Mouse (Mus musculus) spleen, adult 12 weeks (tissue): ENCODE measurements around the gene D430019H16Rik.

Source experiments
- DNase-seq: peaks from one replicate; pipeline ENCODE4 v3.0.0; 2022; ENCODE audit warnings: low spot score

The D430019H16Rik gene

DNA sequence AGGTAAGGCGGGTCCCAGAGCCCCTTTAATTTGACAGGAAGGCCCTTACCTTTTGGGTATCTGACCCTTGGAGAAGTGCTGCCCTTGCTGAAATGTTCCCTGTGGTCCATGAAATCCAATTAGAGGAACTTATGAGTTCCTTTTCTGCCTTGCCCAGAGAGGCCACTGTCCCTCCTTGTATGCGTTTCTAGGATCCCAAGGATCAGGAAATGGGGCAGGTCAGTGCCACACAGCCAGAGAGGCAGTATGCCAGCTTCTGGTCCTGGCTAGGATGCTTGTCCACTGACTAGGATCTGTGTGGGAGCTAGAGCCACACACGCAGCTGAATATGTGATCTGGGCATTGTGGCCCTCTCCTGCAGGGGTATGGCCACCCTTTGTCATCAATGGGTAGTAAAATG lies 36.6 kb downstream of the D430019H16Rik start:
- DNase-seq = no peak

DNA sequence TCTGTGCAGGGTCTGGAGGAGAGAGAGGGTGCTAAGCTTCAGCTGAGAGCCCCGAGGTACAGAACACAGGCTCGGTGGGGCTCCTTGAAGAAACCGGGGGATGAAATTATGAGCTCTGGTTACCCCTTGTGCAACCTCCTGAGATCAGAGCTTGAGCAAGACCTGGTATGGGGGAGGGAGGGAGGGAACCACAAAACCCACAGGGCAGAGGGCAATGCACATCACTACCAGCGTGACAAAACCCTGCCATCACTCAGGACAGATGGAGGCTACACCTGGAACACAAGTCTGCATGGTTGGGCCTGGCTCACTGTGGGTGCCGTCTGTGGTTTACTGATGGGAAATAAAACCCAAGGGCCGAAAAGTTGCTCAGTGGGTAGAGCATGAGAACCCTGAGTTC lies 37.1 kb downstream of the D430019H16Rik start:
- no peak for DNase-seq

GRCm38 (mm10) chr12:105494796-105495195 lies 41.1 kb downstream of the D430019H16Rik start:
- no peak for DNase-seq

DNA sequence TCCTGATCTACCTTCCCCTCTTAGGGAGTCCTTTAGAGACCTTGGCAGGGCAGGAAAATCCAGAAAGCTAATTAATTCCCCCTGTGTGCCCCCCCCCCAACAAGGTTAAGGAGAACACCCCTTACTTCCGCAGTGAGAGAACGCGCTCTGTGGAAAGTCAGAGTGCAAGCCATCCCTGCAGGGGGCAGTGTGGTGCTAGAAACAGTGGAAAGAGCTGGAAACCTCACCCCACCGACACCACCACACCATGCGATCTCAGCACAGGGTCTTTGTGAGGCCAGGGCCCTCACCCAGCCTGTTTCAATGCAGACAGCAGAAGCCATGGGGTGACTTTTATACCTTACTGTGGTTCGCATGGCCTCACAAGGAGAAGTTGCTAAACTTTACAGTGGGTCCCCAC lies 44.2 kb downstream of the D430019H16Rik start:
- DNase-seq = peak; percentile 17

- DNase-seq = no peak
These were observed 44.8 kb downstream of the D430019H16Rik start for GRCm38 (mm10) chr12:105498423-105498822.

GRCm38 (mm10) chr12:105498842-105499241 lies 45.2 kb downstream of the D430019H16Rik start:
- no peak for DNase-seq

GRCm38 (mm10) chr12:105500940-105501339 lies 47.3 kb downstream of the D430019H16Rik start:
- DNase-seq = no peak

DNA sequence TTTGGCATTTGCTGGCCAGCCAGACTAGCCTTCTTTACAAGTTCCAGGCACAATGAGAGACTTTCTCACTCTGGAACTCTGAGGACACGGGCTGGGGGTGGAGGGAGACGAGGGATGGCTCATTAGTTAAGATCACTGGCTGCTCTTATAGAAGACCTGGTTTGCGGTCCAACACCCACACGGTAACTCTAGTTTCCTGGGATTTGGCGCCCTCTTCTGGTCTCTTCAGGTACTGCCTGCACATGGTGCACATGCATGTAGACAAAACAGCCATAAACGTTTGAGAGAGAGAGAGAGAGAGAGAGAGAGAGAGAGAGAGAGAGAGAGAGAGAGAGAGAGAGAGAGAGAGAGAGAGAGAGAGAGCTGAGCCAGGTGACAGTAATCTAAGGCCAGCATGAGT lies 51.1 kb downstream of the D430019H16Rik start:
- no peak for DNase-seq

- no peak for DNase-seq
These were observed 57.5 kb downstream of the D430019H16Rik start for GRCm38 (mm10) chr12:105511109-105511508.

DNA sequence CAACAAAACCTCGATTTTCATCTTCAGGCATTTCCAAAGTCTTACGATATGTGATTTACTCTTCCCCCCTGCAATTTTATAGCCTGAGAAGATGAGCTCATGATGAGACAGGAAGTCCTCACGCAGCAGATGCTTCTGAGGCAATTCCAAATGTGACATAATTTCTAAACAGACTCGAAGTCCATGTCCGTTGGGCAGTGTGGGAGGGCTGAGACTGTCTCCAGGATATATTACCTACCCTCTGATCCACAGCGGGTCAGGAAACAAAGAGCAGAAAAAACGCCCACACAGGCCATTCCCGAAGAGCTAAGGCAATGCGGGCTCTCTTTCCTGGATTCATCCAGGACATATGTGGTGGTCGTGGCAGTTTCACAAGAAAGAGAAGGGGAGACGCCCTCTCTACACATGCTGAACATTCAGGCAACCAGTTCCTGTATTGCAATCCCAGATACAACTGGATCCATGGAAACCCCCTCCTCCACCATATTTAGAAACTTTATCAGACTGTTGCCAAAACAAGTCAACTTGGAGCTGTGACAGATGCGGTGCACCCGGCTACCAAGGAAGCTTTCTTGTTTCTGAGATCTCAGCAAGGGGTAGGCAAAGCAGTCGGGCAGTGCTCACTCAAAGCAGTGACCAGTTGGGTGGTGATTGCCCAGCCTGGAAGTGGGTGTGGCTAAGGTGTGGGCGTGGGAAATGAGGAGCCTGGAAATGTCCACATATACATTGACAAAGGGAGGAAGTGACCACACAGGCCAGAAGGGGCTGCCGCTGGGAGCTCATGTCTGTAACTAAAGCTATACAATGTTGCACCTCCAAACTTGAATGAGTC lies 58.2 kb downstream of the D430019H16Rik start:
- DNase-seq = no peak

- DNase-seq = no peak
These were observed 60.5 kb downstream of the D430019H16Rik start for GRCm38 (mm10) chr12:105514111-105514510.

DNA sequence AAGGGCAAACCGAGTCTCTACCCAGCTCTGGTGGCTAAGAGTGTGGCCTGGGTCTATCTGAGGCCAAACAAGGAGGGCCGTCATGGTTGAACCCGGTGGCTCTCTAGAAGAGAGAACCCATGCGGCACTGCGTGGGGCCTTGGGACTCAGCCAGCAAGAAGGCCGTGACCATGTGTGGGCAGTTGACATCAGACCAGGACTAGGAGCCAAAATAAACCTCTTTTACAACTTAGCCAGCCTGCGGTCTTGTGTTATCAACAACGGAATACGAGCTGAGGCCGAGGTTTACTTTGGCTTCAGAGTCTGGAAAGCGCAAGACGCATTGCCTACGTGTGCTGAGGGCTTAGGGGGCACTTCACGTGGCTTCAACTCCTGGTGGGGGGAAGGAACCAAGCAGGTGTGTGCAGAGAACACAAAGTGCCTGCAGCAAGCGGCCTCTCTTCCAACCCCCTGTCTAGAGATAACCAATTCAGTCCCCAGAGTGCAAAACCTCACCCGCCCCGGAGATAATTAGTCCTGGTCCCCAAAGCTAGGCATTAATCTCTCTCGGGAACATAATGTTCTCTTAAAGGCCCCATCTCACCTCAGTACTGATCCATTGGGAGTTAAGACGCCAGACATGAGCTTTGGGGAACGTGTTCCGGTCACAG lies 63.5 kb downstream of the D430019H16Rik start:
- DNase-seq = no peak

DNA sequence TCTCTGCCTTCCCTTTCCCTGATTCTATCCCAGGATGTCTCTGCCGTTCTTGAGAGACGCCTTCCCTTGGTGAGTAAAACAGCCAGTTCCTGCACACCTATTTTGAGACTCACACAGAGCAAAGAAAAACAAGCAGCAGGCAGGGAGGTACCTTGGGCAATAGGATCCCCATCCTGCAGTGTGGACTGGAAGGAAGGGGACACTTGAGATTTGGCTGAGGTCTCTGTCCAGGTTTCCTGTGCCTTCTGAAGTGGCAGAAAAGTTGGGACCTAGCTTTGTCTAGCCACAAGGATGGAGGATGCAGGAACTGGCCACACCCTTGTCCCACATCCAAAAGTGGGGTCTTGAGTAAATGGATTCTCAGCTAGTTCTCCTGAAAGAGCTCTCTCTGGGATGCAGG lies 66.2 kb downstream of the D430019H16Rik start:
- no peak for DNase-seq

- no peak for DNase-seq
These were observed 67.6 kb downstream of the D430019H16Rik start for GRCm38 (mm10) chr12:105521170-105521762.

DNA sequence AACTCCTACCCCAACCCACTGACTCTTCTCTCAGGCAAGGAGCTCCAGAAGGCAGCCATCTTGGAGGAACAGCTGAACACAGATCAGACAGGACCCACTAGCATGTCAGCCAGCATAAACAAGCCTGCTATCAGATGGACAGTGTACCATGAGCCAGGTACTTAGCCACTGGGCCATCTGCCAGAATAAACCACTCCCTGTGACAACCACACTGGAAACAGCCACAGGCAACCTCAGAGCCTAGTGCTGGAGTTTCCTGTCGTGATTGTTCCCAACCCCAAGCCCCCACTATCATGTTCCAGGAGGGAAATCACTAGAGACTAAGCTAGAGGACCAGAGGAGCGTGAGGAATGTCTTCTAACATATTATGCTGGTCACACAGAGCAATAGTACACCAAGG lies 70.1 kb downstream of the D430019H16Rik start:
- no peak for DNase-seq

DNA sequence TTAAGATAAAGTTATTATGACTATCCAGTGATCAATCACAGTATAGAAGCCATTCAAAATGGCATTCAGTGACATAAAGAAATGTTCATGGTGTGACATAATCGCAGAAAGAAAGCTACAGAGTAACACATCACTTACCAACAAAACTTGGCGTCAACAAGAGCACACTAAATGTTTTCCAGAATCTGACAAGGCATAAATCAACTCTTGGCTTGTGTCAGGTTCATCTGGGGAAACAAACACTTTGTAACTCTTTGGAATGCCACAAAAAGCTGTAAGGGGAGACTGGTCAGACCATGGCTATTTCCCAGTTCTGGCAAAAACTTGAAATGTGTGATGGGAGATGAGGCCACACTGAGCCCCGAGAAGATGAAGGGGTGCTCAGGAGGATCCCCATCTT lies 72.5 kb downstream of the D430019H16Rik start:
- DNase-seq = no peak

- no peak for DNase-seq
These were observed 73.2 kb downstream of the D430019H16Rik start for GRCm38 (mm10) chr12:105526829-105527228.

DNA sequence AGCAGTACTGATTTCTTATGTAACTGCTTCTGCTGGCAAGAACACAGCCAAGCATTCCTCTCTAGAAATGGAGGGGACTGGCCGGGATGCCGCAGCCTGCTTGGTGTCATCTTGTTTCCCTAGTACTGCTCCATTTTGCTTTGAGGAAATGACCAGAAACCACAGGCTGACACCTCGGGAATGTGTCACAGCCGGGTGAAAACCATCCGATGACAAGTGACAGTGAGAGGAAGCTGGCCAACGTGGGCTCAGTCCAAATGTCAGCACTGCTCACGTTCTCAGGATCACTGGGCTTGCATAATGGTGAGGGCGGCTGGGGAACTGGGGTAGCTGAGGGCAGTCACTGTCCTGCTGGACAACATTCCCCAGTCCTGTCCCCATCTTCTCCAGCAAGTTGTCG lies 75.9 kb downstream of the D430019H16Rik start:
- no peak for DNase-seq

DNA sequence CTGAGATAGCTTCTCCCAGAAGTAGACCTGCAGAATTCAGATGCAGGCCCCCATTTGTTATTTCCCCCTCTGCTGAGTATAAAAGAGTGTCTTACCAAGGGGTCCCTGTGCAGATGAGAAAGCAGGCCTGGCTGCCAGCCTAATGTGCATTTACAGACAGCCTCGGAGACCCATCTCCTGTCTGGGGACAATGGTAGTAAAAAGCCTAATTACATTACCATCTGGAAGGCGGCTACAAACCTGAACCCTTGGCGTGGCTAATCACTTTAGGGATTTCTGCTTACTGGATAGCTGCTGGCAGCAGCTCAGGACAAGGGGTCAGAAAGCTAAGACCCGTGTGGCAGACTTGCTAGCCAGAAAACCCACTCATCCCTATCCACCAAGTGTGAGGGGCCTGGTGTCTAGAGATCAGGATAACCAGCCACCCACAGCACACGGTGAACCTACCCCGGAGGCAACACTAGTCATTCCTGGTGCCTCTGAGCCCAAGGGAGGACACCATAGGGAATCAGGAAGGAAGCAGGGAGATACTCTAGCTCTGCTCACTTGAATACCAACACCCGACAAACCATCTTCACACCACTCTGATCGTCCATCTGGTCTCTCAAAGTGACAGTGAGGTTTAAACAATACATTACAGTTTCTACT lies 78.2 kb downstream of the D430019H16Rik start:
- no peak for DNase-seq

DNA sequence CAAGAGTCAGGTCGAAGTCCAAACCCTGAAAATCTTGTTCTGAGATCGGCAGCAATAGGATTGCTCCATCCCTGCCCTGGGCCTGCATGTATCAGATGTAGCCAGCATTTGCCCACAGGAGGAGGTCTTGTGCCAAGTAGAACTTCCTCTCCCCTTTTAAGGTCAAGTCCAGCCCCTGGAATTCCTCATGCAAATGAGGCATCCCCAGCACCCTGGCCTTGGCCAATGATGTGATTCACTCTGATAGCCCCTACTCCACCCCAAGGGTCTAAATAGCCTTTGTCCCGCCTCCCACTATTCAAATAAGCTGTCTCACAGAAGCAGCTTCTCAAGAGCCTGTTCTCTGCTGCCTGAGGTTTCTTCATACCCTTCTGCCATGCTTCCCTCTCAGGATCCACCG lies 81.2 kb downstream of the D430019H16Rik start:
- DNase-seq = no peak

DNA sequence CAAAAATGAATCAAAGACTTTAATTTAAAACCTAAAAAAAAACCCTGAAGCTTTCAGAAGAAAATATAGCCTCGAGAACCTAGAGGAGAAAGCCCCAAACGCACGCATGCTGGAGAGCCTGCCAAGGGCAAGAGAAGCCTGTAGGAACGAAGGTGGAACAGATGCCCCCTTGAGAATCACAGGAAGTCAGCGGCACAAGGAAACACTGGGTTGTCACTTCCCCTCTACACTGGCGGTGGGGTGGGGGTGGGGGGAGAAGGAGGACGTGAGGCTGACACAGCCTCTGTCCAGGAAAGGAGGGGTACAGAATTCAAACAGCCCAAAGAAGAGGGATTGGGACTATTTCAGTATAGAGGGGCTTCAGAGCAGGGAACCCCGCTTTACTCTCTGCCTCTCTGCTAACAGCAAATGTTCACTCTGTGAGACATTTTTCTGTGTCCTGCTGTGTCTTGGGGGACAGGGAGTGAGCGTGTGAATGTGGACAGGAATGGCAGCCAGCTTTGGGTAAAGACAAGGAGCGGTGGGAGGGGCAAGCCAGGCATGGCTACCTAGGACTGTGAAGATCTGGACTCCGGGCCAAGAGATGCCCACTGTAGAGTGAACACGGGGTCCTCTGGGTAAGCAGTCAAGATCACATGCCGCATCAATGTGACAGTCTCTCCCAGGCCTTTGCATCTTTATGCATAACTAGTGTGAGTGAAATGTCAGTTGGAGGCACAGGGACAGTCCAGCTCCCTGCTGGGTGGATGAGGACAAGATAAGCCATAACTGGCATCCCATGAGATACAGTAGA lies 82.5 kb downstream of the D430019H16Rik start:
- DNase-seq = no peak

DNA sequence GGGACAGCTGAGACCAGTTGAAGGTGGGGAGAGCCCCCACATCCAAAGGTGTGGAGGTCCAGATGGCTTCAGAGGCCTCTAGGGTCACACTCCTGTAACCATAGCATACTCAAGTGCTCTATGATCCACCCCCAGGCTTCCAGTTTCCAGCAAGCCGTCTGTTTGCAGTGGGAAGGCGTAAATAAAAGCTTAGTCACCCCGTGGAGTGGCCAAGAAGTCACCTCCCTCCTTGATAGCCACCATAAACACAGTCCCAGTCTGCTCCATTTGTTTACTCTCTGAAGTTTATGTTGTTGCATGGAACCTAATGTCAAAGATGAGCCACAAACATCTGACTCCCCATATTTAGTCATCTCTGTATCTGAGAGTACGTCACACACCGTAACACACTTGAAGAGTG lies 83.5 kb downstream of the D430019H16Rik start:
- no peak for DNase-seq
